Mouse (Mus musculus) limb, embryonic 14.5 days (tissue): ENCODE data around the gene Fcgr4. TPM values are rescaled to one million over a fixed set of nuclear protein-coding genes. Genes with fewer than 3 reads are reported as not detected.

Experiments
- ATAC-seq: fragments of 200-750 bp; cut with Nextera tagmentation; 2 replicates; pipeline ENCODE4 v1.8.0; 2017; ENCODE audit warnings: low read depth, moderate number of reproducible peaks, moderate TSS enrichment; ENCODE audit not compliant: low FRiP score
- DNase-seq: peaks from one replicate; pipeline ENCODE4 v3.0.0-alpha.2; 2015; ENCODE audit warnings: low spot score
- H3K27ac ChIP-seq: fragments of 300-500 bp; sonication (generic); replicated peaks from 2 replicates; pipeline ENCODE4 v1.5.1; 2014; ENCODE audit warnings: low read depth, mild to moderate bottlenecking, low read length, moderate library complexity, mixed read lengths
- H3K27me3 ChIP-seq: fragments of 300-500 bp; sonication (generic); 2 replicates; pipeline ENCODE4 v1.6.1; 2014; ENCODE audit warnings: low read length, mixed read lengths; ENCODE audit not compliant: control insufficient read depth, insufficient read depth
- H3K36me3 ChIP-seq: fragments of 300-500 bp; sonication (generic); 2 replicates; pipeline ENCODE4 v1.6.1; 2014; ENCODE audit warnings: mild to moderate bottlenecking, low read length, moderate library complexity, mixed read lengths; ENCODE audit not compliant: control insufficient read depth, insufficient read depth
- H3K4me1 ChIP-seq: fragments of 300-500 bp; sonication (generic); 2 replicates; pipeline ENCODE4 v1.6.1; 2014; ENCODE audit warnings: antibody characterized with exemption, low read length, mixed read lengths; ENCODE audit not compliant: control insufficient read depth, insufficient read depth
- H3K4me2 ChIP-seq: fragments of 300-500 bp; sonication (generic); replicated peaks from 2 replicates; pipeline ENCODE4 v1.6.1; 2014; ENCODE audit warnings: low read depth, mild to moderate bottlenecking, low read length, moderate library complexity; ENCODE audit not compliant: severe bottlenecking
- H3K4me3 ChIP-seq: fragments of 300-500 bp; sonication (generic); replicated peaks from 2 replicates; pipeline ENCODE4 v1.5.1; 2014; ENCODE audit warnings: low read length
- H3K9ac ChIP-seq: fragments of 300-500 bp; sonication (generic); 2 replicates; pipeline ENCODE4 v1.6.1; 2014; ENCODE audit warnings: mild to moderate bottlenecking, low read depth, low read length, moderate library complexity; ENCODE audit not compliant: severe bottlenecking
- H3K9me3 ChIP-seq: fragments of 300-500 bp; sonication (generic); 2 replicates; pipeline ENCODE4 v1.6.1; 2016; ENCODE audit warnings: low read length; ENCODE audit not compliant: control insufficient read depth
- POLR2A ChIP-seq: fragments of 200-500 bp; IDR thresholded peaks from 2 replicates; pipeline ENCODE4 v1.8.0; 2012; ENCODE audit warnings: inconsistent platforms, mild to moderate bottlenecking, moderate library complexity, borderline replicate concordance; ENCODE audit not compliant: insufficient read depth, insufficient read length; ENCODE audit errors: extremely low read depth
- WGBS: fragments of 180-500 bp; shearing (Covaris S2); extraction: QIAGEN DNeasy Blood & Tissue Kit; methylation state at CpG from one replicate; pipeline ENCODE4 v1.1.7; 2014; 5-methylcytosine and 5-hydroxymethylcytosine counted together
- polyA plus RNA-seq, 2 experiments: library from polyadenylated mRNA; depleted of rRNA in 1 of 2; stranded (reverse) in 1 of 2; unstranded in 1 of 2; fragments of >200 nt; fragmentation: Nextera tagmentation in 1 of 2; extraction: Ambion mirVana in 1 of 2; gene quantifications; 2 replicates each; pipeline versions ENCODE4 v1.2.1 to v1.2.3; 2012 to 2014

The Fcgr4 gene
- polyA plus RNA-seq, 2 experiments = 0.59 to 0.75 TPM

DNA sequence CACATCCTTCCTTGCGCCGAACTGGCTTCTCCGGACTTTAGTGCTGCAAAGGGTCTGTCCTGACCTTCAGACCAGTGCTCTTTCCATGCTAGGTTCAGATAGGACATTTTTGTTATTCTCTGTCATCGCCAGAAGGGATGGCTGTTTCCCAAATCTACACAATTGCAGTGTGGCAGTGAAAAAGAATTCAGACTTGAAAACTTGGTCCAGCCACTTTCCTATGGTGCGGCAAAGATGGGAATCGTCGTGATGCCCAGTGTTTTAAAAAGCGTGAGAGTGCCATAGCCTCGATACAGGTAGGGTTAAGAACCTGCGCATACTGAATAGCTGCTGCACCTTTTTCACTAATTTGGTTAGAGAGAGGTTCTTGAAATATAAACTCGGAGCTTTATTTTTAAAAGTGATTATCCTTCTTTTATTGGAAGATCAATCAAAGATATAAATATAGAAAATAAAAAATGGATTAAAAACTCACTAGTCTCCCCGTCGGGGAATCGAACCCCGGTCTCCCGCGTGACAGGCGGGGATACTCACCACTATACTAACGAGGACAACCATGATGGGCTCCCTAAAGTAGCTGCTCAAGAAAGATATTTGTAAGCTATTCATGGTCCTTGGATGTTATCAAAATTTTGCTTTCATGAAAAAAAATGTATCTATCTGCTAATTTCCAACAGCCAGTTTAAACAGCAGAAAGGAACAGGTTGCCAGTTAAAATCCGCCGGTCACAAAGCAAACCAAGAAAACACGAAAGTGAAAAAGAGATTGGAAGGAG is 18.0 kb downstream of the Fcgr4 start:
- DNase-seq (peak; percentile 92), ATAC-seq (peak; percentile 60)
- Histone ChIP-seq H3K4me1 (no peaks in the 10 kb centered on the region), H3K27ac (no peak overlapping the region), H3K36me3 (no peaks in the 10 kb centered on the region), H3K27me3 (peaks cover 26% of the 10 kb centered on the region), H3K4me2 (peak overlapping the region; percentile 64), H3K4me3 (peak overlapping the region; percentile 34), H3K9ac (no peak overlapping the region), H3K9me3 (no peaks in the 10 kb centered on the region)
- TF ChIP-seq POLR2A = no peak
- 5% methylated on average over 22 of the region's 22 CpGs for WGBS

DNA sequence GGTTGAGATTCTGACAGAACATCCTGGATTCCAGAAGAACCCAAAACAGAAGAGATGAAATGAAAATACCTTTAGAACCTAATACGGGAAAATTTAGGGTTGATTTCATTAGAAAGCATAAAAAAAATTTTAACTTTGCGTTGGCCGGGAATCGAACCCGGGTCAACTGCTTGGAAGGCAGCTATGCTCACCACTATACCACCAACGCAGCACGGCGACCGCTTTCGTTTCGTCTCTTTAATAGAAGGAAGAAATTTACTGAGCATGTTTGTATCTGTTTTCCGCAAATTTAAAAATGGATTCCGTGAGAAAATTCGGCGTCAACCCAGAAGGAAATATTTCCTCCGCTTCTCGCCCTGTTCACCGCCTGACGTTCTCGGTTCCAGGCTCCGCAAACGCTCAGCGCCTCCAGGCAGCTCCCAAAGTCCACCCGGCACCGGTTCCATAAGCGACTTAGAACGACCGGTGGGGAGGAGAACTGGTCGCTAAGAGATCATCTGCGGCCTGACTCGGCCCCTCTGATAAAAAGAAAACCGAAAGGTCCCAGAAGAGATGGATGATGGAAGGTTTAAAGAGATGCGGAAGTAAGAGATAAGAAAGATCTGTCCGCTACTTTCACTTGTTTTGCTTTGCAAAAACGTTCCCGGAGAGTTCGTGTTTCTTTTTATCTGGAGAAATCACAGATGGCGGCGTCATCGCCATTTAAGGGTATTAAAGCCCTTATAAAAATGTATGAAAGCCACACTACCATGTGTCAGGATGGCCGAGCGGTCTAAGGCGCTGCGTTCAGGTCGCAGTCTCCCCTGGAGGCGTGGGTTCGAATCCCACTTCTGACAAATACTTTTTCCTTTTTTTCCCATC is 19.4 kb downstream of the Fcgr4 start:
- Histone ChIP-seq H3K4me2 (peak overlapping the region; percentile 59), H3K36me3 (no peaks in the 10 kb centered on the region), H3K27me3 (peaks cover 19% of the 10 kb centered on the region), H3K4me3 (peak overlapping the region; percentile 73), H3K4me1 (no peaks in the 10 kb centered on the region), H3K9ac (peak overlapping the region; percentile 85), H3K27ac (peak overlapping the region; percentile 86), H3K9me3 (no peaks in the 10 kb centered on the region)
- WGBS = under 1% methylated on average over 47 of the region's 47 CpGs
- ATAC-seq = peak; percentile 85
- peak; percentile 91 for DNase-seq
- no peak for TF ChIP-seq POLR2A

DNA sequence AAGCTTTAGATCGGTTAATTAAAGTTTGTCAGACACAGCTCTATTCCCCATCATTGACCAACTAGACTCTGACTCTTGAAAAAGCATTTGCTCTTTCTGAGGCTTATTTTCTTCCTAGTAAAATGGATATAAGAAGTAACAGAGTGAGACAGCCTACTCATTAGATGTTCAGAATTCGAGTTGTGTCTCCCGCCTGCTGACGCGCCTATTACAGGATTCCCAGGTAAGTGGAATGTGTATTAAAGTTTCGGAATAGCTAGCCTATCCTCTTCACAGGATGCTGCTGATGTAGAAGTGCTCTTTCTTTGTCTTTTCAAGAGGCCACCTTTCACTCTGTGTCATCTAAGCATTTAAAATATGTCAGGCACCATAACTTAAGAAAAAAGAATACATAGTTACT is 20.4 kb downstream of the Fcgr4 start:
- Histone ChIP-seq H3K4me1 (no peaks in the 10 kb centered on the region), H3K27me3 (peaks cover 19% of the 10 kb centered on the region), H3K9me3 (no peaks in the 10 kb centered on the region), H3K27ac (no peak overlapping the region), H3K4me2 (no peak overlapping the region), H3K4me3 (no peak overlapping the region), H3K9ac (no peak overlapping the region), H3K36me3 (no peaks in the 10 kb centered on the region)
- ATAC-seq (no peak), DNase-seq (no peak)
- 70% methylated on average over 6 of the region's 6 CpGs for WGBS
- TF ChIP-seq POLR2A = no peak

DNA sequence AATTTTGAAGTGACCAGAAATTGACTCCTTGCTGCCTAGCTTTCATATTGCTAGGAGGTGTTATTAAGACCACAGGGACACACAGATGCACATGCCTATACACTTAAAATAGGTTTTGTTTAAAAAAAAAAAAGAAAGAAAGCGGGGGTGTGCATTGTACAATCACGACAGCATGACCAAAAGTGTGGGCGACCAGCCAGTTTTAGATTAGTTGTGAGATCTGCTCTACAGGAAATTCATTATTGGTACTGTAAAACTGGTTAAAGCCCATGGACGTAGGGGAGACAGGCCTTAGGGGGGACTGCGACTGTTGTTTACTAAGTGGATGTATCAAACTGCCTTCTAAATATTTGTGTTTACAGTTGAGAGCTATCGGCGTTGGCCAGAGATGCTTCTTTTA is 21.2 kb downstream of the Fcgr4 start:
- DNase-seq (no peak), ATAC-seq (no peak)
- Histone ChIP-seq H3K4me1 (no peaks in the 10 kb centered on the region), H3K36me3 (no peaks in the 10 kb centered on the region), H3K9me3 (no peaks in the 10 kb centered on the region), H3K9ac (no peak overlapping the region), H3K27ac (no peak overlapping the region), H3K4me2 (no peak overlapping the region), H3K4me3 (no peak overlapping the region), H3K27me3 (peaks cover 17% of the 10 kb centered on the region)
- WGBS = 83% methylated on average over 7 of the region's 7 CpGs
- no peak for TF ChIP-seq POLR2A

DNA sequence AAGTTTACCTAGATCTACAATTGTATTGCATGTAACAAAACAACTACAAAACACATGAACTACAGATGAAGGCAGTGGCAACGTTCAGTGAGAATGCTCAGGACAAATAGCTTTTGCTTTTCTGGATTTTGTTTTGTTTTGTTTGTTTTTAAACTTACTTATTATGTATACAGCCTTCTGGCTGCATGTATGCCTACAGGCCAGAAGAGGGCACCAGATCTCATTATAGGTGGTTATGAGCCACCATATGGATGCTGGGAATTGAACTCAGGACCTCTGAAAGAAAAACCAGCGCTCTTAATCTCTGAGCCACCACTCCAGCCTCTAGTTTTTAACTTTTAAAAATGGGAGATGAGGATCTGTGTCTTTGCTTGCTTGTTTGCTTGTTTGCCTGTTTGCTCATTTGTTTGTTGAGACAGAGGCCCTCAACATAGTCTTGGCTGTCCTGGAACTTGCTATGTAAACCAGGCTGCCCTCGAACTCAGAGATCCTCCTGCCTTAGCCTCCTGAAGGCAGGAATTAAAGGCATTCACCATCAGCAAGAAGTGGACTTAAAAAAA is 25.0 kb downstream of the Fcgr4 start:
- H3K4me1 ChIP-seq = no peaks in the 10 kb centered on the region
- no peaks in the 10 kb centered on the region for H3K27me3 ChIP-seq
- no peaks in the 10 kb centered on the region for H3K9me3 ChIP-seq
- H3K36me3 ChIP-seq = no peaks in the 10 kb centered on the region
- ATAC-seq = no peak
- DNase-seq = no peak
- H3K4me3 ChIP-seq = peak overlapping the region; percentile 65
- peak overlapping the region; percentile 76; the same call in 1 of the 2 replicates for H3K27ac ChIP-seq
- peak overlapping the region; percentile 44 for H3K4me2 ChIP-seq
- WGBS = 57% methylated on average over 3 of the region's 3 CpGs
- H3K9ac ChIP-seq = 0 out of 2 replicates have a peak overlapping the region, but pooled peaks have one; percentile 51
- TF ChIP-seq POLR2A = no peak
